Mouse (Mus musculus) spleen, adult 2 months (tissue): Measurements from ENCODE around the gene Slfn14.

Source experiments
- CTCF ChIP-seq: fragments of 200-500 bp; IDR thresholded peaks from 2 replicates; pipeline ENCODE4 v1.5.1; 2011; ENCODE audit warnings: mild to moderate bottlenecking, inconsistent platforms; ENCODE audit not compliant: insufficient read depth, insufficient read length, insufficient replicate concordance; ENCODE audit errors: extremely low read depth
- POLR2A ChIP-seq: fragments of 200-500 bp; IDR thresholded peaks from 2 replicates; pipeline ENCODE4 v1.6.1; 2011; ENCODE audit warnings: low read depth, low read length, inconsistent platforms

- no peak for TF ChIP-seq CTCF
- TF ChIP-seq POLR2A, result no peak
These were observed at the start of gene Slfn14 for GRCm38 (mm10) chr11:83286566-83286965.
